ENCODE assay signal across 27 mouse cellular contexts in the genomic region with DNA sequence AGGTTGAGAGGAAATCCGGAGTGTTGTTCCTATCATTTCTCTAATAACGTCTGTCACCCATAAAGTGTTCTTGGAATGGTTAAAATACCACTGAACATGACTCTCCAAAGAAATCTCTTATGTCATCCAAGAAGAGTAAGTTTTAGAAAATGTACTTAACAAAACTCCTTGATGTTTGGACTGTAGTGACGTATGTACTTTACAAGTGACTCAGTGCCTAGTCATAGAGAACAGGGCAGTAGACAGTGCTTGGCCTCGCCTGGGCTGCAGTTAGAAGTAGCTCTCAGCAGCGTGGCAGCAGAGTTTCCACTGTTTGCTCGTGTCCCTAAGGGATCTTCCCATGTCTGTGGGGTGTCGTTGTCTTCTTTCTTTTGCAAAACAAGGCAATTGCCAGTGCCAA.
DNase-seq lines count a peak whose midpoint lies in the region; ATAC-seq and TF ChIP-seq lines count a peak whose summit lies in the region.
"Had no signal": no experiment of that assay in that cellular context is flagged by ENCODE, and none has a peak within 500 bp of the region (broad histone marks: within the 10 kb centered on the region; RNA-seq: fewer than 3 reads in every experiment).

No protein-coding gene starts in this region.

- H3K36me3 ChIP-seq in midbrain, embryonic 15.5 days (replicated peaks), result no peaks in the 10 kb centered on the region
- H3K36me3 ChIP-seq: hindbrain, embryonic 10.5 days; intestine, embryonic 15.5 days; limb, embryonic 10.5 days; limb, embryonic 15.5 days; liver, embryonic 13.5 days; midbrain, embryonic 13.5 days; neural tube, embryonic 12.5 days had no signal

- POLR2A ChIA-PET in Patski (lab: Charles Lee), result no interaction called here

- CTCF ChIA-PET in Patski (lab: Charles Lee), result interaction anchor here (1.0 to 3.1 kb wide), 4 partner anchors 20 to 434 kb away, joined by 3 to 11 read pairs (median 4); no protein-coding TSS in a partner anchor

- no peak overlapping the region for H3K27ac ChIP-seq in midbrain, embryonic 15.5 days
- H3K27ac ChIP-seq: forebrain, embryonic 13.5 days; hindbrain, embryonic 10.5 days; hindbrain, postnatal 0 days; intestine, embryonic 15.5 days; kidney, postnatal 0 days; limb, embryonic 10.5 days; limb, embryonic 15.5 days; liver, embryonic 13.5 days; macrophage; midbrain, embryonic 13.5 days; neural tube, embryonic 12.5 days had no signal

- no peaks in the 10 kb centered on the region for H3K4me1 ChIP-seq in midbrain, embryonic 15.5 days
- H3K4me1 ChIP-seq: forebrain, embryonic 13.5 days; hindbrain, embryonic 10.5 days; intestine, embryonic 15.5 days; limb, embryonic 10.5 days; limb, embryonic 15.5 days; liver, embryonic 13.5 days; midbrain, embryonic 13.5 days; neural tube, embryonic 12.5 days had no signal

- H3K9ac ChIP-seq in midbrain, embryonic 15.5 days, result no peak overlapping the region
- H3K9ac ChIP-seq: forebrain, embryonic 13.5 days; intestine, embryonic 15.5 days; limb, embryonic 15.5 days; liver, embryonic 13.5 days; midbrain, embryonic 13.5 days; neural tube, embryonic 12.5 days had no signal

- no peak for TF ChIP-seq CTCF in Patski (IDR thresholded peaks at IDR 0.05)

- WGBS in midbrain, embryonic 15.5 days, result 77% methylated on average over 7 of the region's 7 CpGs

- H3K4me3 ChIP-seq in midbrain, embryonic 15.5 days, result no peak overlapping the region
- H3K4me3 ChIP-seq: forebrain, embryonic 13.5 days; hindbrain, embryonic 10.5 days; intestine, embryonic 15.5 days; limb, embryonic 10.5 days; limb, embryonic 15.5 days; liver, embryonic 13.5 days; midbrain, embryonic 13.5 days; neural tube, embryonic 12.5 days had no signal

- ATAC-seq in Patski, result peak; percentile 85
- no peak for ATAC-seq in midbrain, embryonic 15.5 days (replicated peaks)
- no peak for ATAC-seq in monocyte, adult 5-6 weeks (replicated peaks; ENCODE audit: insufficient number of reproducible peaks, low FRiP score, low TSS enrichment, poor library complexity, severe bottlenecking)
- ATAC-seq: CD4-positive, CD25-positive, alpha-beta regulatory T cell, adult 4 months; forebrain, embryonic 13.5 days; hindbrain, postnatal 0 days; intestine, embryonic 15.5 days; midbrain, embryonic 13.5 days had no signal

- no peaks in the 10 kb centered on the region for H3K27me3 ChIP-seq in Patski
- H3K27me3 ChIP-seq in midbrain, embryonic 15.5 days (replicated peaks), result no peaks in the 10 kb centered on the region
- H3K27me3 ChIP-seq: forebrain, embryonic 13.5 days; intestine, embryonic 15.5 days; limb, embryonic 15.5 days; liver, embryonic 13.5 days; midbrain, embryonic 13.5 days; neural tube, embryonic 12.5 days had no signal

- peak; percentile 56 to 80 for DNase-seq in adrenal gland, adult (ENCODE audit: inconsistent age in 2 of 2, low spot score in 1 of 2)
- DNase-seq in adrenal gland, postnatal 4 days (ENCODE audit: low spot score in 2 of 2), result no peak
- DNase-seq in 3134 (ENCODE audit: extremely low read depth, insufficient read length, low spot score) (peak; percentile 16), Patski (ENCODE audit: low read depth, low spot score) (no peak)
- peak; percentile 28 for DNase-seq in adrenal gland, postnatal 25 days
- no peak for DNase-seq in cerebellum, adult 18-20 months
- DNase-seq: cerebellum, adult 11-12 months; cerebellum, postnatal 10 days; gastrocnemius, postnatal 10 days; heart, postnatal 14 days; kidney, adult 2 months; layer of hippocampus, adult 9-11 months; liver, embryonic 13.5 days; right cerebral cortex, adult 18-20 months had no signal

- no peak overlapping the region for H3K4me2 ChIP-seq in midbrain, embryonic 15.5 days
- H3K4me2 ChIP-seq: forebrain, embryonic 13.5 days; intestine, embryonic 15.5 days; limb, embryonic 15.5 days; liver, embryonic 13.5 days; midbrain, embryonic 13.5 days; neural tube, embryonic 12.5 days had no signal

- in situ Hi-C loops in Patski (cut with MboI; ENCODE audit: low pct_unique_long_range_greater_than_20kb), result no loop called here

- no peaks in the 10 kb centered on the region for H3K9me3 ChIP-seq in midbrain, embryonic 15.5 days
- H3K9me3 ChIP-seq: forebrain, embryonic 13.5 days; hindbrain, embryonic 10.5 days; intestine, embryonic 15.5 days; limb, embryonic 10.5 days; limb, embryonic 15.5 days; liver, embryonic 13.5 days; midbrain, embryonic 13.5 days; neural tube, embryonic 12.5 days had no signal

Comparison
In these comparisons a context has a peak if more than half of its experiments do, and no peak if none do; other contexts are left out.
1. DNase-seq: peak in adrenal gland, adult (2 of 2), 3134 (single experiment) and adrenal gland, postnatal 25 days (single experiment); none in adrenal gland, postnatal 4 days (0 of 2), Patski (single experiment) and cerebellum, adult 18-20 months (0 of 2).